Mouse (Mus musculus) liver, embryonic 14.5 days (tissue): ENCODE data around the gene Gm3248. TPM values are rescaled to one million over a fixed set of nuclear protein-coding genes. Genes with fewer than 3 reads are reported as not detected.
"Not testable (repeated sequence)": the region's sequence is repeated elsewhere in the genome, so short reads cannot be mapped to it uniquely, and the experiment has no call there.

ENCODE experiments used
- ATAC-seq: fragments of 200-750 bp; cut with Nextera tagmentation; 2 replicates; pipeline ENCODE4 v1.8.0; 2017; ENCODE audit warnings: moderate number of reproducible peaks, mild to moderate bottlenecking, moderate library complexity; ENCODE audit not compliant: insufficient read depth
- DNase-seq, 3 experiments: peaks; one replicate each; pipeline ENCODE4 v3.0.0-alpha.2; 2012 to 2013; ENCODE audit warnings: low read depth in 3 of 3, low spot score in 3 of 3
- H3K27ac ChIP-seq: fragments of 300-500 bp; sonication (generic); 2 replicates; pipeline ENCODE4 v1.5.1; 2014; ENCODE audit warnings: moderate library complexity, mild to moderate bottlenecking, control low read depth, inconsistent platforms
- H3K27me3 ChIP-seq: fragments of 300-500 bp; sonication (generic); 2 replicates; pipeline ENCODE4 v1.6.1; 2014; ENCODE audit warnings: mild to moderate bottlenecking, low read length, moderate library complexity; ENCODE audit not compliant: control insufficient read depth, insufficient read depth
- H3K36me3 ChIP-seq: fragments of 300-500 bp; sonication (generic); replicated peaks from 2 replicates; pipeline ENCODE4 v1.6.1; 2014; ENCODE audit warnings: low read depth; ENCODE audit not compliant: control insufficient read depth, insufficient read depth
- H3K4me1 ChIP-seq, 2 experiments: fragments of 200-500 bp in 1 of 2; fragments of 300-500 bp in 1 of 2; sonication (generic) in 1 of 2; replicated peaks; 2 replicates each; pipeline ENCODE4 v1.6.1; 2012 to 2014; ENCODE audit warnings: antibody characterized with exemption in 1 of 2, inconsistent platforms in 1 of 2, low read length in 1 of 2; ENCODE audit not compliant: control insufficient read depth in 2 of 2, insufficient read depth in 2 of 2
- H3K4me2 ChIP-seq: fragments of 300-500 bp; sonication (generic); 2 replicates; pipeline ENCODE4 v1.6.1; 2014; ENCODE audit warnings: low read depth, mild to moderate bottlenecking, control low read depth, moderate library complexity
- H3K4me3 ChIP-seq, 2 experiments: fragments of 200-500 bp in 1 of 2; fragments of 300-500 bp in 1 of 2; sonication (generic) in 1 of 2; 2 replicates each; pipeline ENCODE4 v1.5.1; 2012 to 2014; ENCODE audit warnings: low read depth in 2 of 2, low read length in 2 of 2, mild to moderate bottlenecking in 2 of 2, control low read depth in 1 of 2, inconsistent platforms in 1 of 2, moderate library complexity in 1 of 2; ENCODE audit not compliant: insufficient read depth in 1 of 2
- H3K9ac ChIP-seq: fragments of 300-500 bp; sonication (generic); replicated peaks from 2 replicates; pipeline ENCODE4 v1.6.1; 2014; ENCODE audit warnings: mild to moderate bottlenecking, control low read depth, moderate library complexity
- H3K9me3 ChIP-seq: fragments of 300-500 bp; sonication (generic); 2 replicates; pipeline ENCODE4 v1.6.1; 2016; ENCODE audit warnings: low read length, mixed read lengths; ENCODE audit not compliant: control insufficient read depth
- WGBS: fragments of 180-500 bp; shearing (Covaris S2); extraction: QIAGEN DNeasy Blood & Tissue Kit; methylation state at CpG from one replicate; pipeline ENCODE4 v1.1.7; 2014; ENCODE audit not compliant: insufficient replicate concordance; 5-methylcytosine and 5-hydroxymethylcytosine counted together
- polyA plus RNA-seq, 2 experiments: library from polyadenylated mRNA; depleted of rRNA in 1 of 2; stranded (reverse) in 1 of 2; unstranded in 1 of 2; fragments of >200 nt; fragmentation: Nextera tagmentation in 1 of 2; extraction: Ambion mirVana in 1 of 2; gene quantifications; 2 replicates each; pipeline versions ENCODE4 v1.2.1 to v1.2.3; 2012 to 2014

Gene Gm3248
- not detected in 2 replicates for polyA plus RNA-seq (2012; rRNA removed)
- polyA plus RNA-seq (2014; fragmentation: Nextera tagmentation; extraction: Ambion mirVana), result not detected in 2 replicates

DNA sequence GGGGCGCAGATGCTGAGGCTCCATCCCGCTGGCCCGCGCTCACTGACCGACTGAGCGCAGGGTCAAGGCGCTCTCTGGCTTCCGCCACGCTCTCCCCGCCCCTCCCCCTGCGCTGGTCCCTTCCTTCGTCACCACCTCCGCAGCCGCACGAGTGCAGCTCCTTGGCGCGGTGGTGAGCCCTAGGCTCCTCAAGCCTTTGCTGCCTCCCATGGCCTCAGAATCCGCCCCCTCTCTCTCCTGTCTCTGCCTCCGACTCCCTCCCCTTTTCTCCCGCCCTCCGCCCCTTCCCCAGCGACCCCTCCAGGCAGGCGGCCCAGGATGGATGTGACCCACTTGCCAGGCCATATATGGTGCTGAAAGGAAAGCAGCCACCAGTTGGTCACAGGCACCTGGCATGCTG, at the start of gene Gm3248:
Gm3248 (minus strand) TSS at position 111 of the 400 bp plus-strand sequence.
- not testable (repeated sequence) for H3K9ac ChIP-seq, H3K4me1 ChIP-seq, H3K27ac ChIP-seq, H3K4me3 ChIP-seq, H3K9me3 ChIP-seq, ATAC-seq, H3K27me3 ChIP-seq, DNase-seq, H3K36me3 ChIP-seq
- WGBS, result 3% methylated on average over 11 of the region's 23 CpGs
- peak within 1 kb of the TSS; percentile 37 for H3K4me2 ChIP-seq

DNA sequence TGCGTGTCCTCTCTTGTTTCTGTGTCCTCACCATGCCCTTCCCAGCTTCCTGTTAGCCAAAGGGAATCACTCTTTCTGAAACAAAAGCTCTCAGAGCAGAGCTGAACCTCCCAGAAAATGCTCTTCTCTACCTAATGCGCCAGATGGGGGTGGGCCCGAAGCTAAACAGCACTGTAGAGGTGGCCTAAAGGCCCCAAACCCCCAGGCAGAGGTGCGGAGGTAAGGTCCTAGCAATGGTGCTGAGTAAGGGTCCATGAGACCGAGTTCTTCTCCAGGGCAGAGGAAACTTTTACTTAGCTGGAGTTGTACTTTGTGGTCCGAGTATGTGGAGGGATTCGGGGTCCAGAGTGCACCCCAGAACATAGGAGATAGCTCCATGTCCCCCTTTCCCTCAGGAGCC, 25.6 kb upstream of the Gm3248 start:
- not testable (repeated sequence) for H3K27me3 ChIP-seq, H3K4me3 ChIP-seq, H3K4me2 ChIP-seq, ATAC-seq, H3K27ac ChIP-seq, H3K4me1 ChIP-seq, H3K9ac ChIP-seq, DNase-seq, H3K9me3 ChIP-seq, H3K36me3 ChIP-seq
- 51% methylated on average over 4 of the region's 7 CpGs for WGBS

DNA sequence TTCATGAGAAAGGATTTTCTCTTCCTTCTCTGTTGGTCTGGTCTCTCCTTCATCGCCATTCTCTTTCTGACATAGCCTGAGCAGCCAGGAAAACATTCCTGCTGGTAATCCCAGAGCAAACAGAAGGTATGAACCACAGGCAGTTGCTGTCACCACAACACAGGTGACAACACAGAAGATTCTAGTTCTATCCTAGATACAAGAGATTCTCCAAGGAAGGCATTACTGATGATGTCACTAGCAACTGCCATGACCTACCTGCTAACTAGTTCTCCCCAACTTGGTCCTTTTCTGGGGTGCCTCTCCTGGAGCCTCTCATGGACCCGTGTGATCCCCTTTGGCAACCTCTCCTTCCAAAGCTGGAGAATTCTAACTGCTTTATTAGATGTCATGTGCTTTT, 17.5 kb upstream of the Gm3248 start, which contains the start of gene Gm3453:
Gm3453 (minus strand) TSS at position 101 of the 400 bp plus-strand sequence.
- H3K9ac ChIP-seq, H3K36me3 ChIP-seq, H3K27ac ChIP-seq, H3K27me3 ChIP-seq, DNase-seq, H3K4me1 ChIP-seq, H3K9me3 ChIP-seq, H3K4me3 ChIP-seq, H3K4me2 ChIP-seq, ATAC-seq: not testable (repeated sequence)
- 22% methylated on average over 2 of the region's 2 CpGs for WGBS

DNA sequence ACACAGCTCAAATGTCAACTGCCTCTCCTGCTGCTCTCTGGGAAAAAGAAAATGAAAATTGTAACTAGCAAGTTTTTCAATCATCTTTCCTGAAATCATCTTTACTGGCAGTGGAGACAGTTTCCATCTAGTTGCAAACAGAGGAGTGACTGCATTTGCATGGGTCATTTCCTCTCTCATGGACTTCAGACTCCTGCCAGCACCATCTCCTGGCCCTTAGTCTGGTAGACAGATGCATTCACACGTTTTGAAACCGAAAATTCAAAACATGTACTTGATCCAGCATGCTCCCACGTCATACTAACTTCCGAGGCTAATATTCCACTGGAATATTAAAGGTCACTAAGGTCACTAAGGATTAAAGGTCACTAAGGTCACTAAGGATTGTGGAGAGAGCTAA, 896 bp upstream of the Gm3248 start:
- not testable (repeated sequence) for ATAC-seq, H3K9ac ChIP-seq, H3K9me3 ChIP-seq, H3K27me3 ChIP-seq, H3K27ac ChIP-seq, H3K4me2 ChIP-seq, H3K36me3 ChIP-seq, H3K4me3 ChIP-seq, DNase-seq, H3K4me1 ChIP-seq
- 24% methylated on average over 4 of the region's 4 CpGs for WGBS

DNA sequence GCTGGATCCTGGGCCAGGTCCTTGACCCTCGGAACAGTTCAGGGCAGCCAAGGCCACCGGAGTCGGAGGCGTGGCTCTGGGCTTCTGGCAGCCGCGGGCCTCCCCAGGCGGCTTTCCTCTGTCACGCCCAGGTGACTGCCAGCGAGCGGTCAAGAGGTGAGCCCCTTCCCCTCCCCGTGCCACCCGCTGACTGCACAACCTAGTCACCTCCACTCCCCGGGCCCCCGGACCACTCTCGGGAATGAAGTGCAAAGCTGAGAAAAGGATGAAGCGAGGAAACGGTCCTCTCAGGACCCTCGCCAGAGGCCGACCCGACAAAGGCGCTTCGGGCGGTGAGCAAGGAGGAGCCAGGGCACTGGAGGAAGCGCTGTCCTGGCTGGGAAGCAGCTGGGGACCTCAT, 443 bp downstream of the Gm3248 start:
- WGBS, result 3% methylated on average over 10 of the region's 24 CpGs
- DNase-seq, H3K27ac ChIP-seq, H3K9ac ChIP-seq, H3K9me3 ChIP-seq, H3K4me1 ChIP-seq, ATAC-seq, H3K36me3 ChIP-seq, H3K27me3 ChIP-seq, H3K4me3 ChIP-seq: not testable (repeated sequence)
- H3K4me2 ChIP-seq, result peak overlapping the region; percentile 37

DNA sequence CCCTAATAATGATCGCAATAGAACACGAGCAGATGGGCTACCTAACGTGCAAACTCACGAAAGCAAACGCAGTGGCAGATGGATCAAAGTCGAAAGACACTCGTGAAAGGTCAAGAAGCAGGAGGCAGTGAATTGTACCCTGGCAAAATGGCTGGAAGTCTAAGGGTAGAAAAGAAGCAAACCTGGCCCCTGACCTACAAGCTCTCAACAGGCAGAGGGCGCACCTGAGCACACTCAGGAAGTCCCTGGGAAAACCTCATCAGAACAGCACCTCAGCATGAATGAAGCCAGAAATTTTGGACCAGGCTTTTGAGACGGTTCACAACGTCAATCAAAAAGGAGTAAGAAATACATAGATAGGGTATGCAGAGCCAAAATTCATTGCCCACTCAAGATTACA, 1.1 kb downstream of the Gm3248 start:
- H3K4me1 ChIP-seq, H3K4me2 ChIP-seq, H3K9me3 ChIP-seq, DNase-seq, H3K27me3 ChIP-seq, H3K27ac ChIP-seq, ATAC-seq, H3K9ac ChIP-seq, H3K4me3 ChIP-seq, H3K36me3 ChIP-seq: not testable (repeated sequence)
- 8% methylated on average over 3 of the region's 10 CpGs for whole genome bisulfite sequencing

DNA sequence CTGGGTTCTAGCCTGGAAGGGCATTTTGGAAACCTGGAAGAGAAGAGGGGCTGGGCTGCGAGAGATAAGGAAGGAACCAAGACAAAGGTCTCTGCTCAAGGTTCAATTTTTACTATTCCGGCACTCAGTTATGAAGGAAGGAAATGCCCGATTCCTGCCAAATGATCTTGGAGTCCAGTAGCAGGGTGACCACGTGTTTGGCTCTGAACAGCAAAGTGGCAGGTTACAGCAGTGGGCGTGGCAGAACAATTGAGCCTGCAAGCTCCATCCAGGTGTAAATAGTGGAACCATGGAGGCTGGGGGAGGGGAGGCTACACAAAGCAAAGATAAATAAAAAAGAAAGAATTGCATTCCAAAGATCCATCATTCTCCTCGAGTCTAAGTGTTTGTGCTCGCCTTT, 38.3 kb downstream of the Gm3248 start:
- H3K27ac ChIP-seq, H3K4me1 ChIP-seq, H3K9me3 ChIP-seq, ATAC-seq, H3K36me3 ChIP-seq, H3K4me3 ChIP-seq, H3K4me2 ChIP-seq, H3K9ac ChIP-seq, H3K27me3 ChIP-seq, DNase-seq: not testable (repeated sequence)
- 42% methylated on average over 7 of the region's 7 CpGs for WGBS

DNA sequence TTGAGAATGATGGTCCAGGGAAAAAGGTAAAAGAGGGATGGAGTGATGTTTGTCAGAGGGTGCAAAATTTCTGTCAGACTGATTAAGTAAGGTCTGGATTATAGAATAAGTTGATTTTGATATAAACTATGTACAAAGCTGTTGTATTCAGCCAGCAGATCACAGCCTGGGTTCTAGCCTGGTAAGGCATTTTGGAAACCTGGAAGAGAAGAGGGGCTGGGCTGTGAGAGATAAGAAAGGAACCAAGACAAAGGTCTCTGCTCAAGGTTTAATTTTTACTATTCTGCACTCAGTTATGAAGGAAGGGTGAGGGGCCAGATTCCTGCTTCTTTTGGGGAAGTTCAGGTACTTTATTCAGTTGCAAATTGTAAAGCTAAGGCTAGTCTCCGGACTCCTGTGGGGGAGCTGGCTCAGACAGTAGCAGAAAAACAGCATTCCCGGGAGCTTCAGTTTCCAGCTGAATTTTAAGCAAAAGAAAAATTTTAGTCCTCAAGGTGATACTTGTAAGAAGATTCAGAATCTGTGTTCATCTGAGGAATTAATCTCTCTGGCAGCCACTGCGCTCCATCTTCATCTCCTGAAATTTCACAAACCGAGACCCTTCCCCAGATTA, 43.1 kb downstream of the Gm3248 start:
- not testable (repeated sequence) for H3K9me3 ChIP-seq, H3K9ac ChIP-seq, DNase-seq, H3K36me3 ChIP-seq, H3K27ac ChIP-seq, H3K4me1 ChIP-seq, H3K27me3 ChIP-seq, H3K4me2 ChIP-seq, ATAC-seq, H3K4me3 ChIP-seq
- 54% methylated on average over 4 of the region's 4 CpGs for WGBS
